Mouse (Mus musculus) naive thymus-derived CD4-positive, alpha-beta T cell, adult 2 months (primary cell): ENCODE results near the gene Bpifa3.
"Not testable (repeated sequence)": the region's sequence is repeated elsewhere in the genome, so short reads cannot be mapped to it uniquely, and the experiment has no call there.

Source experiments
- DNase-seq: peaks from one replicate; pipeline ENCODE4 v3.0.0-alpha.2; 2011; ENCODE audit warnings: low read depth

The Bpifa3 gene

DNA sequence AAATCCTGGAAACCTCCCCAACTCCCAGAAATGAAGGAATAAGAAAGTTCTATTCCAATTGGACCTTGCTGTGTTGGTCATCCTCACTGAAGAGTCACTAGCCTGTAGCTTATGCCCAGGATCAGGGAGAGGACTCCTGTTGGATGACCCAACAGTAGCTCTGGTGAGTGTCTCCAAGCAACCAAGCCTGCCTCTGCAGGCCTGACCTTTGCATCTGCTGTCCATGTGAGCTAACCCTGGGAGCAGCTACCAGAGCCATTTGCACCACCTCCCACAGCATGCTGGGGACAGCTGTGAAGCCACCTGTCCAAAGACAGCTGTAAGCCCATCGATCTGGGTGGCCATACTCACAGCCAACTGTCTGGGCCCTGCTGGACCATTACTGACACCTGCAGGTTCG lies at the start of gene Bpifa3:
Bpifa3 (plus strand) TSS at position 217 of the 400 bp plus-strand sequence.
- no peak for DNase-seq

DNA sequence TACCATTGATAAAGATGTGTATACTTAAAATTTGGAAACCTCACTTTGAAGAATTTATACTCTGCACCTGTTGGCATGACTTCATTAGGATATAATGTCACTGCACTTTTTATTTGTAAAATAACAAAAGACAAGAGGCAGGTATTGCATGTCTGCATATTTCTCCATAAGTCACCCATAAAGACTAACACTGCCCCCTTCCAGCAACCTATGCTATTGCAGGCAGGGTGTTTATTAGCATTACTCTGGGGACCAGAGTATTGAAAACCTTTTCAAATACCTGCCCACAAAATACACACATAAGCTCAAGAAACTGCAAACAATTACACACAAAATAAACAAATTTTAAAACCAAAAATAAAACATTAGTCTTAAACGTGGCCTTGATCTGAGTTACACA lies 32.4 kb upstream of the Bpifa3 start:
- no peak for DNase-seq

DNA sequence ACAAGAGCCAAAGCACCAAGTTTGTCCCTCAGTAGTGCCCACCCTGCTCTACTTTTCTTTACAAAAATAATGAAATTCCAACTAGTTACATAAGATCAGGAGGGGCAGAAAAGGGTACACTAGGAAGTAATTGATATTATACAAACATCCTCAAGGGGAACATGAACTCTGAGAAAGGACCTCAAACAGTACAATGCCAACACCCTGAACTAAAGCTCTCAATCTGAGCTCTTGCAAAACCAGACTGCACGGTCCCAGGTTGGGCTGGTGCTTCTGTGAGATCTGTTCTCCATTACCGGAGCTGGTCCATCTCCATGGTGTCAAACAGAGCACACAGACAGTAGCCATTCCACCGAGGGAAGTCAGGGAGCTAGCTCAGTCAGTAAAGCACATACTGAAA lies 12.8 kb upstream of the Bpifa3 start:
- DNase-seq = no peak

DNA sequence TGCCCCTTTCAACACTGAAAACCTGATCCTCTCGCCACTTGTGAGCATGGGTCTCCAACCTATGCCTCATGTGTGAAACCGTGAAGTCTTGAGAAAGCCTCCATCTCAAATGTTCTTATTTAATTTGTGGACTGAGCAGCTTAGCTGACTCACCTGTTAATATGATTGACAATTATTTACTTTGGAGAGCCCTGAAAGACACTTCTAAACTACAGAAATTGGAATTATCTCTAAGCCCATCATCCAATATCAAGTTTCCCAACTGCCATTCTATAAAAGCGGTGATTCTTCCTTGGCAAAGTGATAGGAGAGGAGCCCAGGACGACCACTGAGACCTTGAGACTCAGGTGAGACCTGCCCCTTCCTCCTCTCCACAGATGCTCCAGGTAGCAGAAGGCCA lies 12.4 kb downstream of the Bpifa3 start, which contains the start of gene Bpifa1:
Bpifa1 (plus strand) TSS at position 301 of the 400 bp plus-strand sequence.
- DNase-seq = no peak

DNA sequence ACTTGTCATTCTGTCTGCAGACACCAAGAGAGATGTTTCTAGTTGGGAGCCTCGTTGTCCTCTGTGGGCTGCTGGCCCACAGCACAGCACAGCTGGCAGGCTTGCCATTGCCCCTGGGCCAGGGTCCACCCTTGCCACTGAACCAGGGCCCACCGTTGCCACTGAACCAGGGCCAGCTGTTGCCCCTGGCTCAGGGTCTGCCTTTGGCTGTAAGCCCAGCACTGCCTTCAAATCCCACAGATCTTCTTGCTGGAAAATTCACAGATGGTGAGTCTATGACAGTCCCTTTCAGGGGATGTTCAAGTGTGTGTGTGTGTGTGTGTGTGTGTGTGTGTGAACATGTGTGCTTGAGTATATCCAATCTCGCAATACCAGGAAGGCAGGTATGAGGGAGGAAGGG lies 13.6 kb downstream of the Bpifa3 start:
- no peak for DNase-seq

DNA sequence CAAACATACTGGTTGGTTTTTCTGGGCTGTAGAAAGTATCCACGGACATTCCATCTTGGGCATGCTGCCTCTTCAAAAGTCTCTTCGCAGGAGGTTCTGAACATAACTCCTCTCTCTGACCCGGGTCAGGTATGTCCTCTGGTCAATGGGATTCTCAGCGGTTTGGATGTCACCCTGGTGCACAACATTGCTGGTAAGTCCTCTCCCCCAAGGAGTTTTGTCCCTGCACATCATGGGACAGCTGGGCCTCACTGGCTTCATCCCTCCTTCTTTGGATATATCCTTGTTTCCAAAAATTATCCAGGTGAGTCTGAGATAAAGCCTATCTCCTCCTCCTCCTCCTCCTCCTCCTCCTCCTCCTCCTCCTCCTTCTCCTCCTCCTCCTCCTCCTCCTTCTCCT lies 17.4 kb downstream of the Bpifa3 start:
- no peak for DNase-seq

DNA sequence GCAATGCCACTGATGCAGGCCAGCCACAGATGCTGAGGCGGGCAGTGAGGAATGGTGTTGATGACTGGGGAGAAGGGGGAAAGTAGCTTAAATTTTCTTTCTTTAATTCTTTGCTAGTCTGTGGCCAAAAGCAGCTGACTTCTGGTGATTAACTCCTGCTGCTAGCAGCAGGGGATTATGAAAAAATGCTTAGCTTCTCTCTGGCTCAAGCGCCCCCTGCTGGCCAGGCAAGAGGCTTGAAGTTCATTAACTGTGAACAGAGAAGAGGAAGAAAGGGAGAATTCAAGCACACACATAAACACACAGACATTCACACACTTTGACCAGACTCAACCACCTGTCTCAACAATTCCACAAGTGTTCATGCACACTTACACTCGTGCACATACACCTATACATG lies 28.3 kb downstream of the Bpifa3 start:
- peak; percentile 11 for DNase-seq

DNA sequence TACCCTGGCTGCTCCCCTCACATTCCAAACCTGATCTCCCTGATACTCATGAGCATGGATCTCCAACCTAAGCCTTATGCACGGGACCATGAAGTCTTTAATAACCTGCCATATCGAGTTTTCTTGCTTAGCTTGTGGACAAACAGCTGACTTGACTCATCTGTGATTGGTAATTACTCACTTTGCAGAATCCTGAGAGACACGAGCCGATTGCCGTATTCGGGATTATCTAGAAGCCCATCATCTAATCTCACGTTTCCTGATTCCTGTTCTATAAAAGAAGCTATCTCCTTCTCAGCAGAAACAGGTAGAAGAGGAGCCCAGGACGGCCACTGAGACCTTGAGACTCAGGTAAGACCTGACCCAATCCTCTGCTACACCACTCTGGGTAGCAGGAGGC lies 32.2 kb downstream of the Bpifa3 start, which contains the start of gene Bpifa5:
Bpifa5 (plus strand) TSS at position 301 of the 400 bp plus-strand sequence.
- no peak for DNase-seq

DNA sequence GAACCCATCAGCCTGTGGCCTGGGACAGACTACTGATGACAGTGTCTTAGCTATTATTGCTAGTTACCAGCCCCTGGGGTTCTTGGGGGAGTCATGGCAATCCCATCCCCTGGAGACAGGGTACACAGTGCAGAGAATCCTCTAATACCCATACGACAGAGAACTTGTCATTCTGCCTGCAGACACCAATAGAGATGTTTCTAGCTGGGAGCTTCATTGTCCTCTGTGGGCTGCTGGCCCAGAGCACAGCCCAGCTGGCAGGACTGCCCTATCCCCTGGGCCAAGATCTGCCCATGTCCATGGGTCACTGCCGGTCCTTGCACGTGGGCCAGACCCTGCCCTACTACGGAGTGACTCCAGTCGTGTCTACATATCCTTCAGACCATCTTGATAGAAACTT lies 33.2 kb downstream of the Bpifa3 start:
- no peak for DNase-seq

DNA sequence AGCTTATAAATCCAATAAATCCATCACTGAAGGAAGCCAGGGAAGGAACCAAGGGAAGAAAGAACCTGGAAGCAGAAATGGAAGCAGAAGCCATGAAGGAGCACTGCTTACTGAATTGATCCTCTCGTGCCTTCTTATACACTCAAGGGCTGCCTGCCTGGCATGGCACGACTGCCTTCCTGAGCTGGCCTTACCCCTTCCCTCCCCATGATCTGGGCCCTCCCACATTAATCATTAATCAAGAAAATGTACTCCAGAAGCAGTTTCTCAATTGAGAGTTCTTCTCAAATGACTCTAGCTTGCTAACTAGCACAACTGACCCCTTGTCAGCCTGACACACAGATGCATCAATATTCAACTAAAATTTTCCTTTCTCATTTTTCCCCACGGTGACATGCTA lies 39.0 kb downstream of the Bpifa3 start:
- no peak for DNase-seq

DNA sequence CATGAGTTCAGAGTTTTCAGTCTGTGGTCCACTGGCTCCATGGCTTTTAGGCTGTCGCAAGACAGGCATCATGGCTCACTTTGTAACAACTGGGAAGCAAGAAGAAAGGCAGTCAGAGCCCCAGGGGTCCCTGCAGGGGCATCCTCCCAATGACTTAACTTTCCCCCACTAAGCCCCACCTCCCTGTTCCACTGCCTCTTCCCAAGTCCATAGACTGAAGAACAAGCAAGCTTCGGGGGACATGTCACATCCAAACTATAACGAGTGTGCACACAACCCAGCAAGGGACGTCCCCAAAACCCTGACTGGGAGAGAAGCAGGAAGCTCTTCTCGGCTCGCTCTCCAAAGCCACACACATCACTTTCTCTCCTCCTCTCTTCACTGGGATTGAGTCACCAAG lies 41.5 kb downstream of the Bpifa3 start:
- DNase-seq = no peak

DNA sequence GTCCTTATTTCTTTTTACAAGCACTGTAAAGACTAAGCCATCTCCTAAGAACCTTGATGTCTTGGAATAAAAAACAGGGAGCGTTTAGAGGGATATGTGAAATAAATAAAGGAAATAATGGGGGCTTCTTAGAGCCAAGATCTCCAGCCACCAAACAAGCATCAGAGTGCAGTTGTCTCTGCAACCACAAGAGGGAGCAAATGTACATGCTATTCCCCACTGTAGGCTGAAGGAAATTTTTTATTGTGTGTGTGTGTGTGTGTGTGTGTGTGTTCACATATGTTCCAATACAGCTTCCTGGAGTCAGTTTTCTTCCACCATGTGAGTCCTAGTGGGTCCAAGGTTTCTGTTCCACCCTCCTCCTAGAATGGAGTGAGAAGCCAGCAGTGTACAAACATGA lies 43.2 kb downstream of the Bpifa3 start:
- DNase-seq = peak; percentile 8

DNA sequence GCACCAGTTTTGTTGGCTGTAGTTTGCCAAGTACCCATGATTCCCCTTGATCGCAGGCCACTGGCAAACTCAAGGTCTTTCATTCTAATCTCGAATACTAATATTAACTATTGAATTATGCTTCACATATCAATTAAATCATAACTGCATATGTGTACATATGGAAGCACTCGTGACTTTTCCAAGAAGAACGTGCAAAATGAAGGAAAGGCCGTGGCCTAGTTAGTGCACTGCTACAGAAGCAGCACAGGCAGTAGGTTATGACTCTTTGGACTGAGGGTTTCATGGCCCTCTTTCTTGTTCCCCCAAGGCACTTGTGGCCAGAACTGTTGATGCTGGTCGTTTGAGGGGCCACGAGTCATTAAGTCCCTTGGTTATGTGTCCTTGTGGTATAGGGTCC lies 51.8 kb downstream of the Bpifa3 start:
- DNase-seq = not testable (repeated sequence)

DNA sequence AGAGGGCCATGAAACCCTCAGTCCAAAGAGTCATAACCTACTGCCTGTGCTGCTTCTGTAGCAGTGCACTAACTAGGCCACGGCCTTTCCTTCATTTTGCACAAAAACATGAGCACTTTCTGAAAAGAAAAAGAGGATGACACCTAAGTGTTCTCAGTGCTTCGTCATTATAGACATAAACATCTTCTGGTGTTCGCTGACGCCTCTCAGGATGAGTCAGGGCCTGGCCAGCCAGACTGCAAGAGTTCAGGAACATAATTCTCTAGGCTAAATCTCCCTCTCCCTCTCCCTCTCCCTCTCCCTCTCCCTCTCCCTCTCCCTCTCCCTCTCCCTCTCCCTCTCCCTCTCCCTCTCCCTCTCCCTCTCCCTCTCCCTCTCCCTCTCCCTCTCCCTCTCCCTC lies 52.9 kb downstream of the Bpifa3 start:
- not testable (repeated sequence) for DNase-seq

DNA sequence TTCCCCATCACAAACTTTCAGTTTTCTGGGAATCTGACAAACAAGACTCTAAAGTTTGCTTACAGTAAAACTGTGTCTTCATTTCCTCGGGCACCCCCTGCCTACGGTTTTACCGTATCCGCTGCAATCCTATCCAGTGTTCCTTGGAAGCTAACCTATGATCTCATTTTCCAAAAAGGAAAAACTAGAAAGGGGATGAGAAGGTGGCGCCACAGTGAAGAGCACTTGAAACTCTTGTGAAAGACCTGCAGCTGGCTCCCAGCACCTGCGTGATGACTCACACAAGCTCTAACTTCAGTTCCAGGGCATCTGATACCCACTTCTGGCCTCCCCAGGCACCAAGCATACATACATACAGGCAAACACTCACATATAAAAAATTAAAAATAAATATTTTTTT lies 55.2 kb downstream of the Bpifa3 start:
- no peak for DNase-seq

DNA sequence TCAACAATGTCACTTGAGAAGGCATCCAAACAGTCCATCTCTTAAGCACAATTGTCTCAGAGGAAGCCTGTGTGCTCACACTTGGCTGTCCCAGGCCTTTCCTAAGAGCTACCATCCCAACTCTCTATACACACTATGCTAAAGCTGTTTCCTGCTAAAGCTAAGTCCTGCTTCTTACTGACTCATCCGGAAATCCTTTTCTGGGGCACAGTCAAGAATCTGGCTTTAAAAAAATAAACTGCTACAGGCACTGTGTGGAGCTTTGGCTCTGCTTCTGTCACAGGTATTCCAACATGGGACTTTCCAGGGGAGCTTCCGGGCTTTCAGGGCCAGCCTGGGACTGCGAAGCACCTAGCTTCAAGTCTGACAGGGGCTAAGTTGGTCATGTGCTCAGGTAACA lies 55.6 kb downstream of the Bpifa3 start:
- no peak for DNase-seq

DNA sequence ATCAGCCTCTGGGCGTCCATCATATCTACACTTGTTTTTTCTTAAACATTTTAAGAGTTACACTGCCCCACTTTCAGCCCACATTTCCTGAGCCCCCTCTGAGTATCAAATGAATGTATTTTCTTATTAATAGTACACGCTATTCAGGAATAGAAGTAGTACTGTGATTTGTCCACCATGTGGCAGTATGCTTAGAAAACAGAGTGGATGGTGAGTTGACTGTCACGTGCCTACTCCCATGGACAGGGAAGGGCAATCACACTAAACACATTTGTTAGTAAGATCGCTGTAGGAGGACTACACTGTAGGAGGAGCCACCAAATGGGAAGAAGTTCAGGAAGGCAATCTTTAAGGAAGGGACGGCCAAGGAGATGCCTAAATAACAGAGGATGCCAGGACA lies 57.3 kb downstream of the Bpifa3 start:
- DNase-seq = no peak
